Mouse (Mus musculus): ENCODE results near the gene Nectin2. TPM values are rescaled to one million over a fixed set of nuclear protein-coding genes. Genes with fewer than 3 reads are reported as not detected.

Gene Nectin2
- polyA plus RNA-seq, 1 experiment: 27.1 TPM

GRCm38 (mm10) chr7:19701069-19701761 lies 49.1 kb downstream of the Nectin2 start:
- no peak overlapping the region for H3K4me3 ChIP-seq
- no peak for TF ChIP-seq TCF12 (IDR thresholded peaks at IDR 0.05; ENCODE audit: insufficient read depth, poor library complexity, severe bottlenecking)
- TF ChIP-seq USF1 (IDR thresholded peaks at IDR 0.05; ENCODE audit: low read depth): no peak
- no peak for TF ChIP-seq CEBPB (IDR thresholded peaks at IDR 0.05; ENCODE audit: insufficient read depth, poor library complexity, severe bottlenecking)
- TF ChIP-seq POLR2AphosphoS2 (IDR thresholded peaks at IDR 0.05; ENCODE audit: insufficient read length, low read depth): peak; percentile 14
- TF ChIP-seq POLR2A (IDR thresholded peaks at IDR 0.05; ENCODE audit: insufficient read length, low read depth): no peak
- TF ChIP-seq TCF3 (IDR thresholded peaks at IDR 0.05; ENCODE audit: insufficient read length, low read depth): no peak
- no peak overlapping the region for H3ac ChIP-seq (ENCODE audit: control insufficient read depth, insufficient read length)
- no peaks in the 10 kb centered on the region for H3K27me3 ChIP-seq (ENCODE audit: control insufficient read depth, insufficient read depth, insufficient read length)
- no peaks in the 10 kb centered on the region for H3K79me2 ChIP-seq (ENCODE audit: control insufficient read depth, insufficient read depth)
- no peaks in the 10 kb centered on the region for H3K36me3 ChIP-seq (ENCODE audit: control insufficient read depth, insufficient read depth)
- H3K4me2 ChIP-seq (ENCODE audit: low read depth): no peak overlapping the region

GRCm38 (mm10) chr7:19700299-19701068 lies 49.8 kb downstream of the Nectin2 start:
- Histone ChIP-seq H3K4me2 (ENCODE audit: low read depth) (no peak overlapping the region), H3K79me2 (ENCODE audit: control insufficient read depth, insufficient read depth) (no peaks in the 10 kb centered on the region), H3K36me3 (ENCODE audit: control insufficient read depth, insufficient read depth) (no peaks in the 10 kb centered on the region), H3K27me3 (ENCODE audit: control insufficient read depth, insufficient read depth, insufficient read length) (no peaks in the 10 kb centered on the region), H3K4me3 (no peak overlapping the region), H3ac (ENCODE audit: control insufficient read depth, insufficient read length) (no peak overlapping the region)
- TF ChIP-seq POLR2AphosphoS2 (IDR thresholded peaks at IDR 0.05; ENCODE audit: insufficient read length, low read depth) (peak; percentile 51), TCF3 (IDR thresholded peaks at IDR 0.05; ENCODE audit: insufficient read length, low read depth) (no peak)

- Histone ChIP-seq H3K4me3 (no peak overlapping the region), H3K79me2 (ENCODE audit: control insufficient read depth, insufficient read depth) (no peaks in the 10 kb centered on the region), H3ac (ENCODE audit: control insufficient read depth, insufficient read length) (no peak overlapping the region), H3K4me2 (ENCODE audit: low read depth) (no peak overlapping the region), H3K27me3 (ENCODE audit: control insufficient read depth, insufficient read depth, insufficient read length) (no peaks in the 10 kb centered on the region), H3K36me3 (ENCODE audit: control insufficient read depth, insufficient read depth) (no peaks in the 10 kb centered on the region)
- TF ChIP-seq MAX (IDR thresholded peaks at IDR 0.05; ENCODE audit: low read depth) (no peak), USF1 (IDR thresholded peaks at IDR 0.05; ENCODE audit: low read depth) (no peak), E2F4 (IDR thresholded peaks at IDR 0.05; ENCODE audit: insufficient read depth) (no peak), POLR2AphosphoS2 (IDR thresholded peaks at IDR 0.05; ENCODE audit: insufficient read length, low read depth) (no peak), CEBPB (IDR thresholded peaks at IDR 0.05; ENCODE audit: insufficient read depth, poor library complexity, severe bottlenecking) (no peak), POLR2A (IDR thresholded peaks at IDR 0.05; ENCODE audit: insufficient read length, low read depth) (no peak), TCF3 (IDR thresholded peaks at IDR 0.05; ENCODE audit: insufficient read length, low read depth) (no peak), SRF (IDR thresholded peaks at IDR 0.05; ENCODE audit: control insufficient read depth, insufficient read length, low read depth) (no peak), MYOG (IDR thresholded peaks at IDR 0.05; ENCODE audit: control insufficient read depth in 1 of 3, insufficient read depth in 1 of 3, insufficient read length in 2 of 3, low read depth in 2 of 3) (no peak), TCF12 (IDR thresholded peaks at IDR 0.05; ENCODE audit: insufficient read depth, poor library complexity, severe bottlenecking) (no peak), REST (IDR thresholded peaks at IDR 0.05; ENCODE audit: insufficient read depth, insufficient read length) (no peak), MYOD1 (IDR thresholded peaks at IDR 0.05; ENCODE audit: control insufficient read depth in 1 of 3, insufficient read length in 2 of 3, low read depth in 2 of 3) (no peak)
These were observed 50.5 kb downstream of the Nectin2 start for GRCm38 (mm10) chr7:19699827-19700148.

- H3K27me3 ChIP-seq (ENCODE audit: control insufficient read depth, insufficient read depth, insufficient read length): no peaks in the 10 kb centered on the region
- no peaks in the 10 kb centered on the region for H3K36me3 ChIP-seq (ENCODE audit: control insufficient read depth, insufficient read depth)
- TF ChIP-seq MYOG (IDR thresholded peaks at IDR 0.05; ENCODE audit: control insufficient read depth in 1 of 3, insufficient read depth in 1 of 3, insufficient read length in 2 of 3, low read depth in 2 of 3) (no peak), E2F4 (IDR thresholded peaks at IDR 0.05; ENCODE audit: insufficient read depth) (no peak), MYOD1 (IDR thresholded peaks at IDR 0.05; ENCODE audit: control insufficient read depth in 1 of 3, insufficient read length in 2 of 3, low read depth in 2 of 3) (no peak), TCF12 (IDR thresholded peaks at IDR 0.05; ENCODE audit: insufficient read depth, poor library complexity, severe bottlenecking) (no peak), TCF3 (IDR thresholded peaks at IDR 0.05; ENCODE audit: insufficient read length, low read depth) (no peak), POLR2AphosphoS2 (IDR thresholded peaks at IDR 0.05; ENCODE audit: insufficient read length, low read depth) (no peak), CEBPB (IDR thresholded peaks at IDR 0.05; ENCODE audit: insufficient read depth, poor library complexity, severe bottlenecking) (no peak), REST (IDR thresholded peaks at IDR 0.05; ENCODE audit: insufficient read depth, insufficient read length) (no peak), POLR2A (IDR thresholded peaks at IDR 0.05; ENCODE audit: insufficient read length, low read depth) (no peak), SRF (IDR thresholded peaks at IDR 0.05; ENCODE audit: control insufficient read depth, insufficient read length, low read depth) (no peak), USF1 (IDR thresholded peaks at IDR 0.05; ENCODE audit: low read depth) (no peak)
- H3K4me3 ChIP-seq: no peak within 1 kb of the TSS
- H3K4me2 ChIP-seq (ENCODE audit: low read depth): peak within 1 kb of the TSS; percentile 12
- no peak within 1 kb of the TSS for H3ac ChIP-seq (ENCODE audit: control insufficient read depth, insufficient read length)
- no peaks in the 10 kb centered on the region for H3K79me2 ChIP-seq (ENCODE audit: control insufficient read depth, insufficient read depth)
These were observed 51.1 kb downstream of the Nectin2 start, which contains the start of gene Apoe for GRCm38 (mm10) chr7:19698907-19699826. Gene Apoe (minus strand): TSS chr7:19699188.
